Comparison of ENCODE assay signal across 1 mouse cellular context in the genomic region with DNA sequence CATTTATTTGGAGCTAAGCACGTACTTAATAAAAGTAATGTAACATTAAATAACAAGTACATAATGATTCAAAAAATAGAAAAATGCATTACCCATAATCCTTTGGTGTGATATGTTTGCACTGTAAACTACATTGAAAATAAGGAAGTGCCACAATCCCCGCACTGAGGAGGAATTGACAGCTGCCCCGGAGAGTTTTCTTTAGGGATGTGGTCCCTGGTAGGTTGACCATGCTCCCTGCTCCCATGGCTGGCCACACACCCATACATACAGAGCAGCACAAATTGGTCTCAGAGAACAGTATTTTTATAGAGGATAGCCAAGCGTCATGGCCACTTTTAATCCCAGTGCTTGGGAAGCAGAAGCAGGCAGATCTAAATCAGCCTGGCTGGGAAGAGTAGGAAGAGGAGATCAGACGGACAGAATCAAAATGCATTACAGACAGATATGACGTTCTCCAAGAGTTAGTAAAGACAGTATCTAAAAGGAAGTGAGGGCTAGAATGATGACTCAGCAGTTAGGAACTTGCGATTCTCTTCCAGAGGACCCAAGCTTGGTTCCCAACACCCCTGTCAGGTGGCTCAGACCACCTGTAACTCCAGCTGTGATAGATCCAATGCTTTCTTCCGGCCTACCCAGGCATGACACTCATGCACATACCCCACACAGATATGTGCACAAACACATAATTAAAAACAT.
A peak's percentile ranks its signal among the peaks of the same experiment; 100 is the strongest.
TF ChIP-seq lines count a peak whose summit lies in the region.

No protein-coding gene starts in this region.

TF ChIP-seq in MEL, 35 proteins besides CTCF, POLR2A, EP300 and RAD21:
- TF ChIP-seq MAX (IDR thresholded peaks at IDR 0.05; ENCODE audit: low read length), result no peak
- peak; percentile 95 for TF ChIP-seq MAFK (IDR thresholded peaks at IDR 0.05; ENCODE audit: borderline replicate concordance, low read depth, low read length)
- TF ChIP-seq POLR2AphosphoS2 (IDR thresholded peaks at IDR 0.05; ENCODE audit: low read length), result peak; percentile 3; the same call in 1 of the 2 replicates
TF ChIP-seq in MEL: peak in this region for 2.
